Mouse (Mus musculus): ENCODE data around the gene Slc7a1.

Gene Slc7a1

DNA sequence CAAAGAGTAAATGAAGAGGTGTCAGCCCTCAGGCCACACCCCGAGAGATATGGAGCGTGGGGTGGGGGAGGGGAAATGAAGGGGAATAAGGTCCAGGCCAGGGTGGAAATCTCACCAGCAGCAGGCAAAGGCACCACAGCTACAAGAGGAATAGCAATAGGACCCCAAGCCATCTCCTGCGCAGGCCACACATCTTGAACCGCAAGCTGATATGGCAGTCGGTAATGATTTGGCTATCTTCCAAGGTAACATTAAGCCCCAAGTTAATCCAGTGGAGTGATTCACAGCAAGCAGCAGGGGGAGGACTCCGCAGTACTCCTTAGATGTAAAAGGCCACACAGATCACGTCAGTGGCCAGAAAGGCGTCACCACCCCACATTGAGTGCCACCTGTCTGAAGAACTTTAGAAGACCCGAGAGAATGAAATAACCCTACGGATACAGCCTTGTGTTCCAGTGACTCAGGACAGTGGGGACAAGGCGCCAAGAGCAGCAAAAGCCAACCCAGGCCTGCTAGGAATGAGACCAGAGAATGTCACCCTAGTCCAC is 68.4 kb downstream of the Slc7a1 start:
- TF ChIP-seq GATA4 (IDR thresholded peaks at IDR 0.05; ENCODE audit: insufficient replicate concordance, low read length): no peak

DNA sequence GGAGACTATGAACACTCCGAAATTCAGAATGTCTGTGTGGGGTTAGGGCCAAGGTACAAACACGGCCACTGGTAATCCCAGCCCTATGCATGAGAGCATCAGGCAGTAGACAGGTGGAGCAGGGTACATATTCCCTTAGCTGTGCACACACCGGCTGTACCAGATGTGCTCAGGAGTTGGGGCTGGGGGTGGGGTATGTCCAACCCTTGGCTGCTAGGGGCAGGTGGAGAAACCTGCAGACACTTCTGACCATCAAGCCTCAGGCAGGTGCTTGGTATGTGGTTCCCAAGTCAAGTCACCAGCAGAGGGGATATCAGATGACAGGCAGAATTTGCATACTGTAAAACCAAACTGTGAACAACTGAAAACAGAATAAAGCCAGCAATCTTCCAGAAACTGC is 70.7 kb downstream of the Slc7a1 start:
- TF ChIP-seq GATA4 (IDR thresholded peaks at IDR 0.05; ENCODE audit: insufficient replicate concordance, low read length): no peak

DNA sequence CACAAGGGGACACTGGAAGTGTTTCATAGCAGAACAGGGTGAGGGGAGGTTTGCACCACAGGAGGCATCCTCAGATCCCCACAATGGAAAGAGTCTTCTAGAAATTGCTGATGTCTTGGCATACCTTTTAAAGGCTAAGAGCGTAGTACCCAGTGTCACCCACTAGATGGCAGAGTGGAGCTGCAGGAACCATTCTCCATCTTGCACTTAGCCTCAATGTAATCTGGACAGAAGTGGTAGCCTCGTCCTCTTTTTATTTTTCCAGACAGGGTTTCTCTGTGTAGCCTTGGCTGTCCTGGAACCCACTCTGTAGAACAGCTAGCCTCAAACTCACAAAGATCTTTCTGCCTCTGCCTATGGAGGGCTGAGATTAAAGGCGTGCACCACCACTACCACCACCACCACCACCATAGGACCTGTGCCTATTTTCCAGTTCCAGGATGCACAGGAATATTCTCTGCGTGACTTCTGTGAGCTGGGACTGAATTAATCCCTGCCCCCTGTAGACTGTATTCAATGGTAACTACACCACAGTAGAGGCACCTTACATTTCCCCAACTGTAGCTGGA is 74.3 kb downstream of the Slc7a1 start:
- no peak for TF ChIP-seq GATA4 (IDR thresholded peaks at IDR 0.05; ENCODE audit: insufficient replicate concordance, low read length)

DNA sequence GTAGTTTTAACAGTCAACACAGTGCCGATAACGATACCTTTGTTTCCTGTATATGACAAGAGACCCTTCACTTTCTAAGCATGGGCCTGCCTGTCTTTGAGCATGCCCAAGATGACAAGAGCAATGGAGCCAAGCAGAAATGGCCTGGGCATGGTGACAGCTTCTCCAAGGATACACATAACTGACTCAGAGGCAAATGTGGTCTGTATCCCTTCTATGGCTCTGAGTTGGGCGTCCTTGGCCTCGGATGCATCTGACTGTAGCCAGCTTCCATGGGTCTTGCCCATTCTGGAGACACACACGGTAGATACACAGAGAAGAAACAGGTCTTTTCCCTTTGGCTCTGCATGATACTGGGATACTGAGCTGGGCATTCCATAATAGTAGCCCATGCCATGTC is 84.8 kb downstream of the Slc7a1 start:
- TF ChIP-seq GATA4 (IDR thresholded peaks at IDR 0.05; ENCODE audit: insufficient replicate concordance, low read length): no peak

DNA sequence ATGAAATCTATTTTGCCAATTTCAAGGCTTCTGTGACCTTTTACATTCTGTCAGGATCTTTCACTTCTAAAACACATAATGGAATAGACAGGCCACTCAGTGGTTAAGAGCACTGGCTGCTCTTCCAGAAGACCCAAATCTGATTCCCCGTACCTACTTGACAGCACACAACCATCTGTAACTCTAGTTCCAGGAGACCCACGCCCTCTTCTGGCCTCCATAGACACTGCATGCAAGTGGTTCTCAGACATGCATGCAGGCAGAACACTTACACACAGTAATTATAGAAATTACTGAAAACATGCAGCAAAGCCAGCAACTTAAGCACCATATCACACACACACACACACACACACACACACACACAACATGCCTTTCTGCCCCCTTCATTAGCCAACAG is 87.3 kb downstream of the Slc7a1 start:
- no peak for TF ChIP-seq GATA4 (IDR thresholded peaks at IDR 0.05; ENCODE audit: insufficient replicate concordance, low read length)

DNA sequence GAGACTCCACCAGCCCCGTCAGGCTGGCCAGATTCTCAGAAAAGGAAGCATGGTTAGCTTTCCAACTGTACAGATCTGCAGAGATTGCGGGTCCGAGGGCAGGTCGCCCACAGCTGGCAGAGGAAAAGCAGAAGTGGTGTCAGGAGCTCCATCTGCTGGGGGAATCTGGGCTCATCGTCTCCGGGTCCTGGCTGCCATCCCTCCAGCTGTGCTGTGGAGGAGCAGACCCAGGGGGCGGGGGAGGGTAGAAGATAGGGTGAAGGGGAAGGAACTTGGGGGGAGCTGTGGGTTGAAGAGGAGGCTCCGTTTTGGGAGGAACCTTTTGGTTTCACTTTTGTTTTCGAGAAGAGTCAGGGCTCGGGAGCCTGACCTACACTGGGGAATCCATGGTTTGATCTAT is 88.9 kb downstream of the Slc7a1 start:
- TF ChIP-seq GATA4 (IDR thresholded peaks at IDR 0.05; ENCODE audit: insufficient replicate concordance, low read length): peak; percentile 47; the same call in 1 of the 2 replicates

DNA sequence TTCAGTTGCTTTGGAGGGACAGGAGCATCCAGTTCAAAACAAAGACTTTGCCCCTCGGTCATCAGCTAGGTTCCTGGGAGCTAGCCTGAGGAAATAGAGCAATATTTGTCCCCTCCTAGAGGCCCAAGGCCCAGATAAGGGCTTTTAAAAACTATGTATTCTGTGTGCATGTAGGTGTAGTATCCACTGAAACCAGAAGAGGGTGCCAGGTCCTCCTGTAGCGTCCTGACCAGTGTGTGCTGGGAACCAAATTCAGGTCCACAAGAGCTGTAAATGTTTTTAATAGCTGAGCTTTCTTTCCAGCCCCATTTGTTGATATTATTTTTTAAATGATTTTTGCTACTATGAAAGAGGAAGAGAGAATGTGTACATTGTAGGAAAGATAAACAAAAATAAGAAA is 95.6 kb downstream of the Slc7a1 start:
- TF ChIP-seq GATA4 (IDR thresholded peaks at IDR 0.05; ENCODE audit: insufficient replicate concordance, low read length): no peak

DNA sequence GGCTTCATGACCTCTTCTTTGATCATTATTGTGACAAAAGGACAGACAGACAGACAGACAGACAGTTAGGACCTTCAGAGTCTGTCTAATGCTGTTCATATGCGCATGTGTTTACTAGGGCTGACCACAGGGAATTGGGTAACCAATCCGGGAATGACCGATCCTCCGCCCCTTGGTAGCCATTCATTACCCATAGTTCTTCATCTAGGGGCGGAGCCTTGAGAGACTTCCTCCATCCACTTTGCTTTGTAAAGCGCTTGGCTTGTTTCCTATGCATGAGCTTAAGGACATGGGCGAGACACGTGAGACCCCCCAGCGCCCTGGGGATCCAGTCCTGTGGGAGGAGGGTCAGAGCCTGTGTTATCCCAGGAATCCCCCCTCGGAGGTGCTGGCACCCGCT is 96.7 kb downstream of the Slc7a1 start:
- no peak for TF ChIP-seq GATA4 (IDR thresholded peaks at IDR 0.05; ENCODE audit: insufficient replicate concordance, low read length)

DNA sequence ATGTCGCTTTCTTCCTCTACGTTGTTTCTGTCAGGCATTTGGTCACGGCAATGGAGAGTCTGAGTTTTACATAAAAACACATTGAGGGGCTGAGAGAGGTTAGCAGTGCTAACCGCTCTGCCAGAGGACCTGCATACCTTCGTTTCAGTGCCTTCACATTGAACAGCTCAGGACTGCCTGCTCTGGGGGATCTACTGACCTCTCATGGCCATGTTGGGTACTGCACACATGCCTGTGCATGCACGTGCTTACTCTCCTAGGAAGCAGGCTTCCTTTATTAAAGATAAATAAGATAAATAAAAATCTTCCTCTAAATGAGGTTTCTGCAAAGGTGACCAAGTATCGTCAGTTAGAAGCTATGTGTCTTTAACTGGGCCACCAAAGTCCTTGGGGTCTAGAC is 106.4 kb downstream of the Slc7a1 start:
- no peak for TF ChIP-seq GATA4 (IDR thresholded peaks at IDR 0.05; ENCODE audit: insufficient replicate concordance, low read length)

DNA sequence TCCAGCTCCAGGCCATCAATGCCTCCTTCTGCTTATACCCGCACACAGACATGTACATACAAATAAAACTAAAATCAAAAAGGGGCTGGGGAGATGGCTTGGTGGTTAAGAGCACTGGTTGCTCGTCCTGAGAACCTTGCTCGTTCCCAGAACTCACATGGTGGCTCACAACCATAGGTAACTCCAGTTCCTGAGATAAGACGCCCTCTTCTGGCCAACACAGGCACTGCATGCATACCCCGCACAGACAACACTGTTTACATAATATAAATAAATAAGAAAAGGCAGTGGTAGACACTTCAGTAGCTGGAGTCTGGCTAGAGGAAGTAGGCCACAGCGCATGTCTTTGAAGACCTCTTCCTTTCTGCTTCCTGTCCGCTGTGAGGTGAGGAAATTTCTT is 106.8 kb downstream of the Slc7a1 start:
- no peak for TF ChIP-seq GATA4 (IDR thresholded peaks at IDR 0.05; ENCODE audit: insufficient replicate concordance, low read length)

DNA sequence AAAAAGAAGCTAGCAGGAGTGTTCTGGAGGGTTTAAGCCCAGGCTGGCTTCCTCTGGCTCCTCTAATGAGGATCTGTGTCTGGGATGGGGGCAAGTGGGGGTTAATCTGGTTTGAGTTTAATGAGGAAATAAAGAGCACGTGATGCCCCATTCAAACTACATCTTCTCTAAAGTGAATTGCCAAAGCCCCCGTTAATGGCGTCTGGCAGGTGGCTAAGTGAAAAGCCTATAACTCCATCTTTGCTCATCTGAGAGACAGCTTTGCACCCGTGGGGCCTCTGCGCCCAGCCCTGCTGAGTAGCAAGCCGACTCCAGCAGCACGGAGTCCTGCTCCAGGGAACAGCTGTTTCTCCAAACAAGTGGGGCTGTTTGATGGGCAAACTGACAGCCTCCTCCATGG is 109.8 kb downstream of the Slc7a1 start:
- no peak for TF ChIP-seq GATA4 (IDR thresholded peaks at IDR 0.05; ENCODE audit: insufficient replicate concordance, low read length)

DNA sequence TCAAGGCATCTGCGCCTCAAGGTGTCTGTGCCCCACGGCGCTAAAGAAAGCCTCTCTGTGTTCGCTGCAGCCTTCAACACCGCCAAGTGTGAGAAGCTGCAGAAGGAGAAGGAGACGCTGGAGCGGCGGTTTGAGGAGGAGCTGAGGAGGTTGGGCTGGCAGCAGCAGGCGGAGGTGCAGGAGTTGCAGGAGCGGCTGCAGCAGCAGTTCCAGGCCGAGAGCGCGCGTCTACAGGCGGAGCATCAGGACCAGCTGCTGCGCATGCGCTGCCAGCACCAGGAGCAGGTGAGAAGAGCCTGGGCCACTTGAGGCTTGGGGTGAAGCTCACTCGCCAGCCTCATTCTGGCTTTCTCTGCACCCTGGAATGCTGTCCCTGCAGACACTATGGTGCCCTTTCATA is 110.9 kb downstream of the Slc7a1 start:
- TF ChIP-seq GATA4 (IDR thresholded peaks at IDR 0.05; ENCODE audit: insufficient replicate concordance, low read length): no peak

DNA sequence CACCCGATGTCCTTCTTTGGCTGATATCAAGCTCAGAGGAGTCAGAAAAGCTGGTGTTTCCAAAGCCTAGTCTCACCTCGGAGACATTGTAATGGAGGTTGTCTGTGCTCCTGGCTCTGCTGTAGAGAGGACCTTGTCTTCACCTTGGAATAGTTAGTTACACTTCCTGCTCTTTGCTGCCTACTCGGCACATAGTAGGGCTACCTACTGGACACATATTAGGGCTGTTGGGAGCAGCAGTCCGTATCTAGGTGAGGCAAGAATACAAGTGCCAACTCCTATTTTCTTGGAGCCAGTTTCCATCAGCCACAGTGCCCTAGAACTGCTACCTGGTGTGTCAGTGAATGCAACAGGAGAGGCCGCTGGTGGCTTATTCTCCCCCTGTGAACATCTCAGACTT is 112.2 kb downstream of the Slc7a1 start:
- no peak for TF ChIP-seq GATA4 (IDR thresholded peaks at IDR 0.05; ENCODE audit: insufficient replicate concordance, low read length)

DNA sequence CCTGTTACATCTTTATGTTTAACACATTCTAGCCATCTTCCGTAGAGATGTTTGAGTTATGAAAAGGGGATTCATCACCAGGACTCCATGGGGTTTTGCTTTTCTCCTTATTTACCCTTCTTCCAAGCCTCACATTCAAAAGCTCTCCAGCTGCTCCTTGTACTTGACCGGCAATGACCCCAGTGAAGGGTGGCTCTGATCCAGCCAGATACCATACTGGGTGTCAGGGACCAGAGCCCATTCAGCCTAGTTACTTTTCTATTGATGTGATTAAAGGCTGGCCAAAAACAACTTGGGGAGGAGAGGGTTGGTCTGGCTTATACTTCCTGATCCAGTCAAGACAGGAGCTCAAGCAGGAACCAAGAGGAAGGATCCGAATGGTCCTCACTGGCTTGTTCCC is 116.1 kb downstream of the Slc7a1 start:
- no peak for TF ChIP-seq GATA4 (IDR thresholded peaks at IDR 0.05; ENCODE audit: insufficient replicate concordance, low read length)

DNA sequence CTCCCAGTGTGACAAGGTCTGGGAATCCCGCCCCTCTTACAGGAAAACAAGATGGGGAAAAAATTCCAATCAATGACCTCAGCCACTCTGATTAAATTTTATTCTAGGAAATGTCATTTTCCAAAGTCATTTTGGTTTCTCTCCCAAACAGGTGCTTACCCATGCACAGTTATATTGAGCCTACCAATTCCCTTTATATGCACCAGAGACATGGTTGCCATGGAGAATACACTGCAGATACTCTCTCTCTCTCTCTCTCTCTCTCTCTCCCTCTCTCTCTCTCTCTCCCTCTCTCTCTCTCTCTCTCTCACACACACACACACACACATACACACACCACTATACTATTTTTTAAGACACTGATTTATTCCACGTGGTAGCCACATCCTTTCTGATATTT is 116.5 kb downstream of the Slc7a1 start:
- TF ChIP-seq GATA4 (IDR thresholded peaks at IDR 0.05; ENCODE audit: insufficient replicate concordance, low read length): no peak

DNA sequence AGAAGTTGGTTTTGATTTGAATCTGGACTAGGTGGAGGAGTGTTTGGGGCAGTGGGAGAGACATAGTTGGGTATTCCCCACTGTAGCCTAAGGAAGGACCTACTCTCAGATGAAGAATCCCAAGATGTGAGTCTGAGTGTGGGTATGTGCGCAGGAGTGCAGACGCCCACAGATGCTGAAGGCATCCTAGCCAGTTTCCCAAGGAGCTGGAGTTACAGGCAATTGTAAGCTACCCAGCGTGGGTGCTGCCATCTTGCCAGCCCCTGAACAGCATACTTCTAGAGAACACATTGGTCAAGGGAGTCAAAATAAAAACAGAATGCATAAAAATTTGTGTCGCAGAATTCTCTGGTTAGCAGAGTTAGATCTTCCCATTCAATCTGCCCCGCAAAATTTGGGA is 117.1 kb downstream of the Slc7a1 start:
- TF ChIP-seq GATA4 (IDR thresholded peaks at IDR 0.05; ENCODE audit: insufficient replicate concordance, low read length): no peak

DNA sequence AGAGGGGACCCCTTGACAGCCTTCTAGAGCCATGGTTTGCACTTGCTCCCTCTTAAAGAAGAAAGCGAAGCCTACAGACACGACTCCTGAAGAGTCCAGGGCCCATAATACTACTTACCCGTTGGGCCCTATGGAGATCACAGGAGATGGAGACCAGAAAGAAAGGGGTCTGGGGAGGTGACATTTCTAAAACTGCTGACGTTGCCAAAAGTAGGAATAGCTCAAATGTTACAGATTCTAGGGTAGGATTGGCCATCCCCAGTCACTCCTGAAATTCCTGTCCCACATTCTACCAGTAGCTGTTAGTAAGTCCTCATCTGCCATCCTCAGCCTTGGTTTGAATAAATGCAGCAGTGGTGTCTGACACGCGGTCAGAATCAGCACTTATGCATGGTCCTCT is 117.6 kb downstream of the Slc7a1 start:
- TF ChIP-seq GATA4 (IDR thresholded peaks at IDR 0.05; ENCODE audit: insufficient replicate concordance, low read length): no peak

All from liver, adult (tissue).